Mouse (Mus musculus): ENCODE data around the gene Abl2. TPM values are rescaled to one million over a fixed set of nuclear protein-coding genes. Genes with fewer than 3 reads are reported as not detected.
A peak's percentile ranks its signal among the peaks of the same experiment; 100 is the strongest.
"Not testable (repeated sequence)": the region's sequence is repeated elsewhere in the genome, so short reads cannot be mapped to it uniquely, and the experiment has no call there.

Abl2 gene
- 3.3 and 3.8 TPM in 2 replicates for polyA plus RNA-seq (2016; fragmentation: Nextera tagmentation; extraction: Ambion mirVana)

DNA sequence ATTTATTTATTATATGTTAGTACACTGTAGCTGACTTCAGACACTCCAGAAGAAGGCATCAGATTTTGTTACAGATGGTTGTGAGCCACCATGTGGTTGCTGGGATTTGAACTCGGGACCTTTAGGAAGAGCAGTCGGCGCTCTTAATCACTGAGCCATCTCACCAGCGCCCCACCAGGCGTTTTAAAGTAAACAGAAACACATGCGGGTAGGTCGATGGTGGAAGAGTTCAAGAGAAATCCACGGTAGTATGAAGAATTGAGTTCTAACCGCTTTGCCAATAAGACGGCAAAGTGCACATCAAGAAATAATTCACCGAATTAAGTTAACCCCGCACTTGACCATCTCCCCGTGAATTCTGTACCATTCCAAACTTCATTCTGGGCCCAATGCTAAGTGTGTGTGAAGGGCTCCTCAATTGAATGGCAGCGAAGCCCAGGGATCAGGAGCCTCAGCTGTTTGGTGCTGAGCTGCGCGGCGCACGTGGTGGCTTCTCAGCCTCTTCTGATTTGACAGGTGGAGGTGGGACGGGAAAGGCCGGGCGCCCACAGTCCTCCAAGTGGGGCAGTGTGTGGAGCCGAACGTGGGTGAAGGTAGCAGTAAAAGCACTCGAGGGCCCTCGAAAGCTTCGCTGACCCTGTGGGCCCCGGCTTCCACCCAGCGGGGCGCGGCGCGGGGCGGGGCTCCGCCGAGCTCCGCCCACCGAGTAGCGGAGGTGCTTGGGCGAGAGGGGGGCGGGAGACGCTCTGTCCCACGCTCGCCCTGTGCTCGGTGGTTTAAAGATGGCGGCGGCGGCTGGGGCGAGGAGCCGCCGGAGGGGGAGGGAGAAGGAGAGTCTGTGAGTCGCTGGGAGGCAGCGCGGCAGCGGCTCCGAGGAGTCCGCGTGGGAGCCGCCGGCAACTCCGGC lies at the start of gene Abl2:
Gene Abl2, plus strand, starts transcription at position 763 of the 907 bp plus-strand sequence.
- H3K27ac ChIP-seq: peak within 1 kb of the TSS; percentile 98
- H3K9me3 ChIP-seq: no peaks in the 10 kb centered on the region
- H3K27me3 ChIP-seq (ENCODE audit: insufficient read depth, poor library complexity, severe bottlenecking): no peaks in the 10 kb centered on the region
- H3K4me3 ChIP-seq: peak within 1 kb of the TSS; percentile 91
- 9% methylated on average over 60 of the region's 60 CpGs for WGBS
- peak; percentile 94 for DNase-seq (ENCODE audit: low spot score)
- no peaks in the 10 kb centered on the region for H3K36me3 ChIP-seq
- H3K4me1 ChIP-seq: peaks cover 10% of the 10 kb centered on the region; the same call in 1 of the 2 replicates

- Histone ChIP-seq H3K4me1 (no peaks in the 10 kb centered on the region), H3K27ac (no peak overlapping the region), H3K27me3 (ENCODE audit: insufficient read depth, poor library complexity, severe bottlenecking) (no peaks in the 10 kb centered on the region), H3K4me3 (no peak overlapping the region), H3K9me3 (no peaks in the 10 kb centered on the region), H3K36me3 (no peaks in the 10 kb centered on the region)
- WGBS: 71% methylated on average over 3 of the region's 3 CpGs
- no peak for DNase-seq (ENCODE audit: low spot score)
Measured at GRCm38 (mm10) chr1:156520136-156520780, 38.3 kb upstream of the Abl2 start.

GRCm38 (mm10) chr1:156521796-156522517 lies 36.6 kb upstream of the Abl2 start:
- no peak for DNase-seq (ENCODE audit: low spot score)
- Histone ChIP-seq H3K27me3 (ENCODE audit: insufficient read depth, poor library complexity, severe bottlenecking) (no peaks in the 10 kb centered on the region), H3K4me3 (no peak overlapping the region), H3K27ac (no peak overlapping the region), H3K9me3 (no peaks in the 10 kb centered on the region), H3K4me1 (no peaks in the 10 kb centered on the region), H3K36me3 (no peaks in the 10 kb centered on the region)
- WGBS: 78% methylated on average over 15 of the region's 15 CpGs

DNA sequence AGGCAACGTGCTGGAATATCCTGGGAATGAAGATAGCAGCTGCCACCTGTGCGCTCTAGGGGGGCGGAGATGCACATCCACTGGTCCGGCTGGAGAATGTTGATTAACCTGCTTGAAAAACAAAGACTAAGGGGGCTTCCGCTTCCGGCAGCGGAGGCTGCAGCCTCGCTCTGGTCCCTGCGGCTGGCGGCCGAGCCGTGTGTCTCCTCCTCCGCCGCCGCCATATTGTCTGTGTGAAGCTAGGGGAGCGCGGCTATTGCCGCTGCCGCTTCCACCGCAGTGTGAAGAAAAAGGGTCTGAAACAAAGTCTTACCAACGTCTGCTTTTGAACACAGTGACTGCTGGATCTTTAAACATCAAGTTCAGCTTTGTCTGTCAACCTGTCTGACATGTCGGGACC lies 34.7 kb upstream of the Abl2 start, which contains the start of gene Gm10031:
Gene Gm10031, plus strand, starts transcription at position 171 of the 400 bp plus-strand sequence.
- H3K9me3 ChIP-seq; DNase-seq (ENCODE audit: low spot score); H3K27ac ChIP-seq; H3K4me3 ChIP-seq; H3K4me1 ChIP-seq; H3K27me3 ChIP-seq (ENCODE audit: insufficient read depth, poor library complexity, severe bottlenecking); H3K36me3 ChIP-seq: not testable (repeated sequence)
- WGBS: 89% methylated on average over 22 of the region's 22 CpGs

- not testable (repeated sequence) for H3K27me3 ChIP-seq (ENCODE audit: insufficient read depth, poor library complexity, severe bottlenecking); H3K4me1 ChIP-seq; H3K9me3 ChIP-seq; H3K4me3 ChIP-seq; H3K36me3 ChIP-seq; DNase-seq (ENCODE audit: low spot score); H3K27ac ChIP-seq
- WGBS: 79% methylated on average over 16 of the region's 16 CpGs
Measured at GRCm38 (mm10) chr1:156532476-156533175, 26.0 kb upstream of the Abl2 start.

- Histone ChIP-seq H3K4me1 (no peaks in the 10 kb centered on the region), H3K4me3 (no peak overlapping the region), H3K9me3 (no peaks in the 10 kb centered on the region), H3K36me3 (no peaks in the 10 kb centered on the region), H3K27ac (no peak overlapping the region), H3K27me3 (ENCODE audit: insufficient read depth, poor library complexity, severe bottlenecking) (no peaks in the 10 kb centered on the region)
- 87% methylated on average over 3 of the region's 3 CpGs for WGBS
- no peak for DNase-seq (ENCODE audit: low spot score)
Measured at GRCm38 (mm10) chr1:156533483-156533882, 25.1 kb upstream of the Abl2 start.

DNA sequence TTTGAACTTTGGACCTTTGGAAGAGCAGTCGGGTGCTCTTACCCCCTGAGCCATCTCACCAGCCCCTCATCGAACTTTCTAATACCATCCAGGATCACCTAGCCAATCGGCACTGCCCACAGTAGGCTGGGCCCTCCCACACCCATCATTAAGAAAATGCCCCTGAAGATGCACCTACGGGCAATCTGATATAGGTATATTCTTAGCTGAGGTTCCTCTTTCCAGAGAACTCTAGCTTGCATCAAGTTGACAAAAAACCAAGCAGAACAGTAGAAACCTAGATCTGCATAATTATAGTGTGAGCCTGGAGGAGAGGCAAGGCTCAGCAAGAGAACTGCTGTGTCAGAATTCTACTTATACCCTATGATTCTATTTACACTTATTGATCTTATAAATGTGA lies 24.7 kb upstream of the Abl2 start:
- Histone ChIP-seq H3K9me3 (no peaks in the 10 kb centered on the region), H3K4me1 (no peaks in the 10 kb centered on the region), H3K27ac (no peak overlapping the region), H3K27me3 (ENCODE audit: insufficient read depth, poor library complexity, severe bottlenecking) (no peaks in the 10 kb centered on the region), H3K36me3 (no peaks in the 10 kb centered on the region), H3K4me3 (no peak overlapping the region)
- DNase-seq (ENCODE audit: low spot score): no peak
- 79% methylated on average over 4 of the region's 4 CpGs for WGBS

DNA sequence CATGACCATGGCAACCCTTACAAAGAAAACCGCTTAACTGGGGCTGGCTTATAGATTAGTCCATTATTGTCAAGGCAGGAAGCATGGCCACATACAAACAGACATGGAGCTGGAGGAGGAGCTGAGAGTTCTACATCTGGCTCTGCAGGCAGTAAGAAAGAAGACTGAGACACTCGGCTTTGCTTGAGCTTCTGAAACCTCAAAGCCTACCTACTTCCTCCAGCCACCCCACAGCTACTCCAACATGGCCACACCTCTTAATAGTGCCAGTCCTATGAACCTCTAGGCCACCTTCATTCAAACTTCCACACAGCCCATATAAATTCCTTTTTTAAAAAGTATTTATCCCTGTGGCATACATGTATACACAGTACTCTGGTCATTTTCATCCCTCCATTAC lies 21.6 kb upstream of the Abl2 start:
- Histone ChIP-seq H3K27me3 (ENCODE audit: insufficient read depth, poor library complexity, severe bottlenecking) (no peaks in the 10 kb centered on the region), H3K9me3 (no peaks in the 10 kb centered on the region), H3K36me3 (no peaks in the 10 kb centered on the region), H3K4me3 (no peak overlapping the region), H3K27ac (no peak overlapping the region), H3K4me1 (no peaks in the 10 kb centered on the region)
- WGBS: 72% methylated on average over 2 of the region's 2 CpGs
- DNase-seq (ENCODE audit: low spot score): no peak

DNA sequence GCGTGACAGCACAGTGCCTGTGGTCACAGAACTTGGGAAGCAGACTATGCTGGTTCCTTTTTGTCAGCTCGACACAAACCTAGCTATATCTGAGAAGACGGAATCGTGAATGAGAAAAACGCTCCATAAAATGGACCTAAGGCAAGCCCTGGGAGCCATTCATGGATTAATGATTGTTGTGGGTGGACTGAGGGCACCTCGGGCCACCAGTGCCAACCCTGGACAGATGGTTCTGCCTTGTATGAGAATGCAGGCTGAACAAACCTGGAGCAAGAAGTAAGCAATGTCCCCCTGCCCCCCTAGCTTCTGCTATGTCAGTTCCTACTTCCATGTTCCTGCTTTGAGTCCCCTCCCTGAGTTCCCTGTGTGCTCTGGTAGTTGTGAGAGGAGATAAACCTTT lies 20.9 kb upstream of the Abl2 start:
- no peak for DNase-seq (ENCODE audit: low spot score)
- H3K27me3 ChIP-seq (ENCODE audit: insufficient read depth, poor library complexity, severe bottlenecking): no peaks in the 10 kb centered on the region
- H3K4me3 ChIP-seq: no peak overlapping the region
- no peaks in the 10 kb centered on the region for H3K4me1 ChIP-seq
- no peaks in the 10 kb centered on the region for H3K36me3 ChIP-seq
- 80% methylated on average over 6 of the region's 6 CpGs for WGBS
- H3K27ac ChIP-seq: no peak overlapping the region
- no peaks in the 10 kb centered on the region for H3K9me3 ChIP-seq

GRCm38 (mm10) chr1:156538382-156538781 lies 20.2 kb upstream of the Abl2 start:
- Histone ChIP-seq H3K36me3 (no peaks in the 10 kb centered on the region), H3K27ac (no peak overlapping the region)
- WGBS: 74% methylated on average over 3 of the region's 3 CpGs

DNA sequence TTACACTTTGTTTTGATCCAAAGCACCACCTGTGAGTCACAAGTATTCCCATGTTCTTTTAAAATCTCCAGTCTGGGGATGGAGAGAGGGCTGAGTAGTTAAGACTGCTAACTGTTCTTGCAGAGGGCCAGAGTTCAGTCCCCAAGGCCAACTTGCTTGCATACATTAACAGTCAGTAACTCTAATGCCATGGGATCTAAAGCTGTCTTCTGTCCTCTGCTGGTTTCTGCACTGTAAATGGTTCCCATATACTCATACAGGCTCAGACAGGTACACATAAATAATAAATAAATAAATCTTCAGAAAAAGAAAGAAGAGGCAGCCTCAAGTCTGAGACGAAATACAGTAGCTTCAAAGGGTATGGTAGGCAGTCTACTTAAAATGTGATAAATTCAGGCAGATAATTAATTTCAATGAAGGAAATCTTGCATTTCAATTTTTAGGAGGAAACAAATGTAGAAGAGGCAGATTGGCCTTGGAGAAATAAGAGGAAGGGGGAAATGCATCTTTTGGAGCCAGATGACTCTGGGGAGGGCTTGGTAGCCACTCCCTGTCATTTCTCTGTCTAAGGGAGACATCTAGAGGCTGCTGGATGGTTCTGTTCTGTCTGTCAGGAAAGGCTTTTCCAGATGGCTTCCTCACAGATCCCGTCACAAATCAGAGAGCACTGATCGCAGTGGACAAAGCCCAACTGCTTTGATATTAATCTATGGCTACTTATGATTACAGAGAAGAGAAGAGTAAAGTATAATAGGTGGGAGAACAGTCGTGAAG lies 18.6 kb upstream of the Abl2 start:
- 0 out of 2 replicates have a peak, but pooled peaks cover 5% of the 10 kb centered on the region for H3K4me1 ChIP-seq
- H3K4me3 ChIP-seq: no peak overlapping the region
- 46% methylated on average over 4 of the region's 4 CpGs for WGBS
- no peaks in the 10 kb centered on the region for H3K27me3 ChIP-seq (ENCODE audit: insufficient read depth, poor library complexity, severe bottlenecking)
- no peak for DNase-seq (ENCODE audit: low spot score)
- H3K36me3 ChIP-seq: no peaks in the 10 kb centered on the region
- no peak overlapping the region for H3K27ac ChIP-seq
- H3K9me3 ChIP-seq: no peaks in the 10 kb centered on the region

More at GRCm38 (mm10) chr1:156538382-156538781, 20.2 kb upstream of the Abl2 start:
- no peaks in the 10 kb centered on the region for H3K27me3 ChIP-seq (ENCODE audit: insufficient read depth, poor library complexity, severe bottlenecking)
- H3K4me3 ChIP-seq: no peak overlapping the region
- no peaks in the 10 kb centered on the region for H3K9me3 ChIP-seq
- H3K4me1 ChIP-seq: no peaks in the 10 kb centered on the region
- no peak for DNase-seq (ENCODE audit: low spot score)

GRCm38 (mm10) chr1:156543999-156544398 lies 14.6 kb upstream of the Abl2 start:
- WGBS: 12% methylated on average over 12 of the region's 12 CpGs
- peak overlapping the region; percentile 25; the same call in 1 of the 2 replicates for H3K4me3 ChIP-seq

More at GRCm38 (mm10) chr1:156543999-156544398, 14.6 kb upstream of the Abl2 start:
- Histone ChIP-seq H3K36me3 (no peaks in the 10 kb centered on the region), H3K27ac (no peak overlapping the region), H3K27me3 (ENCODE audit: insufficient read depth, poor library complexity, severe bottlenecking) (no peaks in the 10 kb centered on the region), H3K4me1 (0 out of 2 replicates have a peak, but pooled peaks cover 5% of the 10 kb centered on the region), H3K9me3 (no peaks in the 10 kb centered on the region)
- no peak for DNase-seq (ENCODE audit: low spot score)
